Mouse (Mus musculus) thymus, postnatal 36 days (tissue): ENCODE measurements at regions not wholly inside any gene's neighbourhood (a gene's known extent, or its start where the extent isn't known, plus 50 kb on each side); places are given as distances from the start of the nearest gene placed in this dataset.
A peak's percentile ranks its signal among the peaks of the same experiment; 100 is the strongest.

Source experiments
- DNase-seq, 2 experiments: peaks; one replicate each; pipeline ENCODE4 v3.0.0; 2022; ENCODE audit warnings: mixed read lengths in 2 of 2

GRCm38 (mm10) chr10:66807261-66807968 lies 288.5 kb upstream of the Jmjd1c start:
- DNase-seq = peak; percentile 12 to 16

GRCm38 (mm10) chr10:66812515-66813260 lies 283.2 kb upstream of the Jmjd1c start:
- no peak for DNase-seq

- no peak for DNase-seq
Observed at GRCm38 (mm10) chr10:66813850-66814564, 281.9 kb upstream of the Jmjd1c start.

- DNase-seq = peak; percentile 53 to 55
Observed at GRCm38 (mm10) chr10:66814565-66815201, 281.2 kb upstream of the Jmjd1c start.

GRCm38 (mm10) chr10:66815951-66816350 lies 280.0 kb upstream of the Jmjd1c start:
- DNase-seq = no peak

GRCm38 (mm10) chr10:66816776-66817175 lies 279.1 kb upstream of the Jmjd1c start:
- no peak for DNase-seq

- no peak for DNase-seq
Observed at GRCm38 (mm10) chr10:66817876-66818275, 278.0 kb upstream of the Jmjd1c start.

- no peak for DNase-seq
Observed at GRCm38 (mm10) chr10:66819517-66819916, 276.4 kb upstream of the Jmjd1c start.

- DNase-seq = no peak
Observed at GRCm38 (mm10) chr10:66825737-66826136, 270.2 kb upstream of the Jmjd1c start.

GRCm38 (mm10) chr10:66826327-66826726 lies 269.6 kb upstream of the Jmjd1c start:
- no peak for DNase-seq

GRCm38 (mm10) chr10:66834974-66835373 lies 261.0 kb upstream of the Jmjd1c start:
- DNase-seq = no peak

GRCm38 (mm10) chr10:66839058-66839457 lies 256.9 kb upstream of the Jmjd1c start:
- DNase-seq = no peak

- DNase-seq = no peak
Observed at GRCm38 (mm10) chr10:66843258-66843657, 252.7 kb upstream of the Jmjd1c start.

GRCm38 (mm10) chr10:66848778-66849177 lies 247.1 kb upstream of the Jmjd1c start:
- DNase-seq = no peak

- no peak for DNase-seq
Observed at GRCm38 (mm10) chr10:66849681-66850080, 246.2 kb upstream of the Jmjd1c start.

- DNase-seq = no peak
Observed at GRCm38 (mm10) chr10:66850972-66851478, 244.9 kb upstream of the Jmjd1c start.

GRCm38 (mm10) chr10:66851841-66852240 lies 244.1 kb upstream of the Jmjd1c start:
- DNase-seq = no peak

- DNase-seq = peak; percentile 4 to 13
Observed at GRCm38 (mm10) chr10:66852708-66853107, 243.2 kb upstream of the Jmjd1c start.

- peak; percentile 78 to 85 for DNase-seq
Observed at GRCm38 (mm10) chr10:66853258-66853657, 242.7 kb upstream of the Jmjd1c start.

- DNase-seq = no peak
Observed at GRCm38 (mm10) chr10:66854895-66855294, 241.0 kb upstream of the Jmjd1c start.

GRCm38 (mm10) chr10:66857330-66857729 lies 238.6 kb upstream of the Jmjd1c start:
- DNase-seq = no peak

GRCm38 (mm10) chr10:66861421-66861820 lies 234.5 kb upstream of the Jmjd1c start:
- no peak for DNase-seq
